Mouse (Mus musculus) liver (tissue): ENCODE measurements around the gene Serpinf1.
A peak's percentile ranks its signal among the peaks of the same experiment; 100 is the strongest.

Experiments used
- DNase-seq: peaks from one replicate; pipeline ENCODE4 v3.0.0-alpha.2; 2020; ENCODE audit warnings: mixed read lengths

The Serpinf1 gene

DNA sequence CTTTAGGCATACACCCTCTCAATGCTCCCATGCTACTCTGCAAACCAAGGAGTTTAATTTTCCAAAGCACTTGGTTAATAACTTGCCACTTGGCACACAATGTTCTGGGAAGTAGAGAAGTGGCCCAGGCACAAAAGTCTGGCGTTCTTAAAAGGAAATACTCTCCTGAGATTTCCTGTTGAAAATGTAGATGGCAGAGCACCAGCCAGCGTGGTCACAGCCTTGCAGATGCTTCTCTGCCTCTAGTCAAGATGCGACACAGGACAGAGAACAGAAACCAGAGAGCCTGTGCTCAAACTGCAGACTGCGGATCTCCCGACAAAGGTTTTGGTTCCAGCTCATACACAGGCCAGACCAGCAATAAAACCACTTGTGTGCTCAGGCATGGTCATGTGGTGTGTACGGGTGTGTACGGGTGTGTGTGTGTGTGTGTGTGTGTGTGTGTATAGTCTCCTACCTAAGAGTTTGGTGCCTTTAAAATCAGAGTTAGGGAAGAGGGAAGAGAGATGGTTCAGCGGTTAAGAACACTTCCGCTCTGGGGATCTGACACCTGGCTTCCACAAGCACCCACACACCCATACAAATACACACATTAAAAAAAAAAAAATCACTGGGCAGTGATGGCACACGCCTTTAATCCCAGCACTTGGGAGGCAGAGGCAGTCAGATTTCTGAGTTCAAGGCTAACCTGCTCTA lies 32.7 kb upstream of the Serpinf1 start:
- DNase-seq: no peak

DNA sequence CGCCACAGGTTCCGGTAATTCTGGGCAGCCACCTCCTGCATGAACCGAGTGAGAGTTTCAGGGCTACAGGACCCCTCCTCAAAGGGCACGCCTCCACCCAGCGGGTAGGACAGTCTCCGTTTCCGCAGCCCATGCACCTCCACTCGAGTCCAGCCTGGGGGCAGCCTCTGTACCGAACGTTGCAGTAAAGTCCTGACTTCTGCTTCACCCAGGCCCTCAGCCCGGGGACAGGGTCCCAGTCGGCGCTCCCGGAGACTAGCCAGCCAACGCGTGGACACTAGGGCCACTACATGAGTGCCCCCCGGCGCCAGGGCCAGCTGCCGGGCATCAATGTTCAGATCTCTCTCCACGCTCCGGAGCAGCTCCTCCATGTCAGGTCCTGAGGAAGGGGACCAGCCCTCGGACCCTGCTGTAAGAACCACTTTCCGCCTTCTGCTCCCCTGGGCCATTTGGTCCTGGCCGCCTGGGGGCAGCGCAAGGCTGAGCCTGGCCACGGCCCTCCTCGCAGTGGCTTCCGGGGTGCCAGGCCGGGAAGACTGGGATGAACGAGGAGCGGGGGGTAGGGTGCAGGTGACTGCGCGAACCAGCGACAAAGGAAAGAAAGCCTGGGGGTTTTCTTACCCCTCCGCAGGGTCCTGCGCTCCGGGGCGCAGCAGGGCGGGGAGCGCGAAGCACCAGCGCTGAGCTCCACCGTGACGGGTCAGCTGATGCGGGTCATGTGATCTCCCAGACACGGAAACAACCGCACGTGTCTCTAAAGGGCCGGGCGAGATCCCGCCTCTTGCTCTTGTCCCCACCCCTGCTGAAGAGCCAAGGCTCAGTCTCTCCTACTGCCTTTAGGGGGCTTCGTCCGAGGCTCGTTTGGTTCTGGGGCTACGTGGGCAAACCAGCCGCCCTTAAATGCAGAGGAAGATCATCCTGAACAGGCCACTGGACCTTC lies 31.8 kb upstream of the Serpinf1 start, which contains the start of gene Wdr81:
TSS of gene Wdr81 (minus strand) at position 727 of the 940 bp plus-strand sequence.
- DNase-seq: peak; percentile 91

DNA sequence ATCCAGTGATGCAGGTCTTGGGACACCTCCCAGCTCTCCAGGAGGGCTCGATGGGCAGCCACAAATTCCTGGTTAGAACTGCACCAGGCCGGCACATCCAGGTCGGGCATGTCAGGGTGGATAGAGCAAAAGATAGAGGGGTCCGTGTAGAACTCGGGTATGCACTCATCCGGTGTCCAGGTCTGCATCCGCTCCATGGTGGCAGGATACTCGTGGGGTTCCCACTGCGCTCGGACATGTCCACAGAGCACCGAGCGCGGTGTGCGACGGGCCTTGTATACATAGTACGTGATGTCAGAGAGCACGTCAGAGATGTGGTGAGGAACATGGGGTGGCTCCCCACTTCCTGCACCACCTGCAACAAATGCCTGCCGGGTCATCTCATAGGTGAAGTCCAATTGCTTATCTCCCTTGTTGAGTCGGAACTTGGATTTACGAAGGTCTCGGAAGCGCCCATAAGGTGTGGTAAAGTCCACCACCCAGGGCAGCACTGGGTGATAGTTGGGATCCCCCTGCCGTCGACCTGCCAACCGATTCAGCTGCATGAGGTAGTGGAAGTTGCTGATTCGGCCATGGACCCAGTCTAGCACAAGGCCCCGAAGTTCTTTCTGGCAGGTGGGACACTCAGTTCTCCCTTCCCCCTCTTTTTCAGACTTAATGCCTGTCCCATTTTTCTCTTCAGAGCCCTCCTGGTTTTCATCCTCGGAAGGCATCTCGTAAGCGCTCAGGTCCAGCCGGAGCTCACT lies 30.5 kb upstream of the Serpinf1 start:
- no peak for DNase-seq

DNA sequence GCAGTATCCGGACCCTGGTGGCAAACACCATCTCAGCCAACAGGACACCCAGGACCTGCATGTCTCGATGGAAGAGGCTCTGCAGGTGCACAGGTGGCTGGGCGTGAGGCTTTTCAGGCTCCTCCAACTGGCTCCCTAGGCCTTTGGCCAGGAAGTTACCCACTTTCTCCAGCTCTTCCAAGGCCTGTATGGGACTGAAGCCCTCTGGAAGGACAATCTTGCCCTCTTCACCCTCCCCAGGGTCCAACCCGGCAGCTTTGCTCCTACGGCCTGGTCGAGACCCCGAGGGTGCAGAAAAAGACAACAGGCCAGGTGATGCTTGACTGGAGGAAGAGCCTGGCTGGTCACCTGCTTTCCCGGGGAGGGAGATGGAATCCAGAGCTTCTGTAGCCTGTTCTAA lies 29.6 kb upstream of the Serpinf1 start:
- DNase-seq: no peak

DNA sequence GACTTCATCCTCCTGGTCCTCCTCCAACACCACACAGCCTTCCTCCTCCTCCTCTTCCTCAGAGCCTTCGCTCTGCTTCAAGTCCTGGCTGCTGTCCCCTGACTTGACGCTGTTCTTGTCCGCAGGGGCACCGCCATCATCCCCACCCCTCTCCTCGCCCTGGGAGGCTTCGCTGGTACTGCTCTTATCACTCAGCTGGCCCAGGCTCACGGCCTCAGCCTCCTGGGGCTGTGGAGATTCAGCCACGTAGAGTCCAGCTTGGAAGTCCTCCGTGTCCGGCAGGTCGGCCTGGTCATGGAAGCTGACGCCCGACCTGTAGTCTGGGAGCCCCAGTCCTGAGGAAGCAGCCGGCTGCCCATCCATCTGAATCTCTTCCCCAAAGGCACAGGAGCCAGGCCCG lies 28.4 kb upstream of the Serpinf1 start:
- peak; percentile 83 for DNase-seq

DNA sequence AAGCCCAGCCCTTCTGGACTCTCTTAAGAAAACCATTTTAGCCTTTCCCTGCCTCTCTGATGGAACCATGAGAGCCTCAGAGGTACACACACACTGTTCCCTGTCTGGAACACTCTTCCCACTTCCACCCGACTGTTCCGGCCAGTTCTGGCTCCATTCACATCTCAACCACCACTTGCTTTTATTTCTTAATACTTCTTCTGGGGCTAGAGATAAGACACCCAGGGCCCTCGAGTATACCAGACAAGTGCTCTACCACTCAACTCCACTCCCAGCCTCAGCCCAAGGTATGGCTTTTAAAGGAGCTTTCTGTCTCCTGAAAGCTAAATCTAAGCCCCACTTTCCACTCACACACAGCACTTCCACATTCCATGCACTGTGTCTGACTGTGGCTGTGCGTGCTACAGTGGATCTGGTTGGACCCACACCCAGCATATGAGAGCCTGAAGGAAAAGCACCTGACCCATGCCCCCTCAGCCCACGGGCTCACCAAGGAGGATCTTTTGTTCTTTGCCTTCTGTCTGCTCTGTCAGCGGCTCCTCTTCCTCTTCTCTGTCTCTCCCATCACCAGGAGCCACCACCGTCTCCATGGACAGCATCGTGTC lies 27.9 kb upstream of the Serpinf1 start:
- peak; percentile 77 for DNase-seq

DNA sequence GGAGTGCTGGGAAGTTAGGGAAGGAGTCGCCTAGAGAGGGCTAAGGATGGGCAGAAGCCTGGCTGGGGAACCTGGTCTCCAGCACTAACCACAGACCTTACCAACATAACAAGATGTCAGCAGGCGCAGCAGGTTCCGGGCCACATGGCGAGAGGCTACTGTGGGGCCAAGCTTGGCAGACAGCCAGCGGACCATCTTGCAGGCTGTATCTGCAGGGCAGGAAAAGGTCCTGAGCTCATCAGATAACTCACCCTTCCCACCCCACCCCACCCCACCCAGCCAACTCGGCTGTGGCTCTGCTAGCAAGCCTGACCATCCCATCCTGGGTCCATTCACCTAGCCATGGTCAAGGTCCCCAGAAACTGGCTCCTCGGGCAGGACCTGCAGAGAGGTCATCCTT lies 27.2 kb upstream of the Serpinf1 start:
- DNase-seq: peak; percentile 95

DNA sequence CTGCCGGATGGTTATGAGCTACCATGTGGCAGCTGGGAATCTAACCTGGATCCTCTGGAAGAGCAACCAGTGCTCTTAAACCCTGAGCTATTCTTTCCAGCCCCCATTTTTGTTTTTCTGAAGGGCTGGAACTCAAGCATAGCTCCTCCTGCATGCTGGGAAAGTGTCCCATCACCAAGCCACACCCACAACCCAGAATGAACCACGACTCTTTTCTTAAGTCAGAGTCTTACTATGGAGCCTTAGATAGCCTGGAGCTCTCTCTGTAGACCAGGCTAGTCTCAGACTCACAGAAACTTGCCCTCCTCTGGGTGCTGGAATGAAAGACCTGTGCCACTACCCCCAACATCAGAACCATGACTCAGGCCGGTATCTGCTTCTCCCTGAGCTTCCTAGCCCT lies 26.1 kb upstream of the Serpinf1 start:
- peak; percentile 72 for DNase-seq

DNA sequence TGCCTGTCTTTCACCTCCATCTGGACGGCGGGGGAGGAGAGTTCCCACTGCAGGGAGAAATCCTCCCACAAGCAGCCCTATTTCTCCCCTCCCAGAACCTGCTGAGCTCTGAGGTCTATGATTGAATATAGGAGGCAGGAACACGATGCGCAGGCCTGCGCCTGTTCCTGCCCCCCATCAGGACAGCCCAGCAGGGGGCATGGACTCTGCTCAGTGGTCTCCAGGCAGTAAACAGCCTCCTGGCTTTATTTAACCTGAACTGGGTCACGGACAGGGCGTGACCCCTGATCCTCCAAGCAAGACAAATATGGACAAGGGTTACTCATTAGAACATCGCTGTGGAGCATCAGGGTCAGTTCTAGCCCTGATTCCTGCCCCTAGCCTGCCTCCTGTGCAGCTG lies 21.2 kb upstream of the Serpinf1 start:
- DNase-seq: peak; percentile 64

DNA sequence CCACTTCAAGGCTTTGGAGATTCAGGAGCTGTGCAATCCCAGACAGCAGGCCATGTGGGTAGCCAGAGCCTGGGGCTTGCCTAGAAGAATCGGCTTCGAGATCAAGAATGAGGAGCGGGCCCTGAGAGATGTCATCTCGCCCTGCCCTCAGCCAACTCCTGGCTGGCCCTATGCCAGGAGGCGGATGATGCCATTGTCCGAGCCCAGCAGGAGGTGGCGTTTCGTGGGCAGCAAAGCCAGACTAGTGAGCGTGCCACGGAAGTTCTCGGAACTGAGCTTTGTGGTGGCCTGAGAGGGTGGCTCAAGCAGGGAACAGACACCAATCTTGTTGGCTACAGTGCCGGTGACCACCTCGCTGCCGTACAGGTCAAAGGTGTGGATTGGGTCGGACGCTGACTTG lies 19.1 kb upstream of the Serpinf1 start:
- DNase-seq: no peak

DNA sequence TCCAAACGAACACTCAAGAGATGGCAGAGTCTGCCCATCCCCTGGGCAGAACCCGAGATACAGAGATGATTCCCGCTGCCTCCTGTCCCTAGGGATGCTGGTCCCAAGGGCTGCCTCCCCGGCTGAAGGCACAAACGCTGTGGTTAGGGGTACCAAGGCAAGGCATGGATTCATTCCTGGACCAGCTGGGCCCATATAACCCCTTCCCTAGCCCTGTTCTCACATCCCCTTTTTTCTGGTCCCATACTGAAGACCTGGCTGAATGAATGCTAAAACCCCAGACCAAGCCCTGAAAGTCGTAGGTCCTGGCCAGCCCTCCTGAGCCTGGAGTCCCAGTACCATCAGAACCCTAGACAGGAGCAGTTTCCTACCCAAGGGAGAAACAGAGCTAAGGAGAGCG lies 18.5 kb upstream of the Serpinf1 start:
- DNase-seq: no peak

DNA sequence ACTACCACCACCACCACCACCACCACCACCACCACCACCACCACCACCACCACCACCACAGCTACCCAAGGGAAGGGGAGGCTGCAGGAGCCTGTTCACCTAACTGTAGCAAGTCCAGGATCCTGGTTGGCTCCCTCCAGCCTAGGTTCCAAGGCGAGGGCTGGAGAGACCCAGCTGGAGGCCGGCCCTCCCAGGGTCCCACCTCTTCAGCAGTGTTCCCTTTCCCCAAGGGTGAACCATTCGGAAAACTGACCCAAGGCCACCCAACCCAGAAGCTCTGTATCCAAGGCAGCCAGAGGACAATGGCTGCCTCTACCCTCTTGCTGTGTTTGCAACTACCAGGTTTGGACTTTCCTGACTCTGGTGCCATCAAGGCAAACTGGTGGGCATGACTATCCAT lies 17.4 kb upstream of the Serpinf1 start:
- no peak for DNase-seq

DNA sequence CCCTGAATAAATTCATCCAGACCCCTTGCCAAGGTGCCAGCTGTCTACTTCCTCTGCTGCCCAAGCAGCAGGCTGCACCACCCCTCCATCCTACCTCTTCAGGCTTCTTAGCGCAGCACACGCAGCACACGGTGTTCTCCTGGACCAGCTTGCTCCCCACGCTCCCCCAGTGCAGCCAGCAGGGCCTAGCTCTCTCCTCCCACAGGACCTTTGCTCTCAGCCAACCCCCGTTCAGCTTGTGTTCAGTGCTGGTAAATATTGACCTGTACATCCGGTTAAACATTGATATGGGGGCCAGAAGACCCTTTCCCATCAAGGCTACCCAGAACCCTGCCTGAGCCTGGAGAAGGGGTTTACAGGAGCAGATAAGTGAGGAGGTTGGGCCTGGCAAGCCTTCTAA lies 16.9 kb upstream of the Serpinf1 start, which contains the start of gene Serpinf2:
TSS of gene Serpinf2 (minus strand) at position 229 of the 400 bp plus-strand sequence.
- peak; percentile 60 for DNase-seq

DNA sequence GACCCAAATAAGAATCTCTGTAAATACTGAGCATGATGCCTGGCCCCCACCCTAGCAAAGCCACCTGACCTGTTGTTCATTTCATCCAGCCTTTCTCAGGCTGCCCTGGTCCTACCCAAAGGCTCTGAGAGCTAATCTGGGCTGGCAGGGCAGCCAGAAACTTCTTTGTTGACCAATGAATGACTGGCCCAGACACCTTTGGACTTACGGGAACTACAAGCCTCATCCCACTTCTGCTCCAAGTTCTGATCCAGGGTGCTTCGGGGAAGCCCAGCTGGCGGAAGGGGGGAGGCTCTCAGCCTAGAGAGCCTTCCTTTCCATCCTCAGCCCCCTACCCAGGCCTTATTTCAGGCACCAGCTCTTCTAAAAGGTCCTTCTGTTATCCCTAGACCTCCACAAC lies 16.3 kb upstream of the Serpinf1 start:
- DNase-seq: no peak

DNA sequence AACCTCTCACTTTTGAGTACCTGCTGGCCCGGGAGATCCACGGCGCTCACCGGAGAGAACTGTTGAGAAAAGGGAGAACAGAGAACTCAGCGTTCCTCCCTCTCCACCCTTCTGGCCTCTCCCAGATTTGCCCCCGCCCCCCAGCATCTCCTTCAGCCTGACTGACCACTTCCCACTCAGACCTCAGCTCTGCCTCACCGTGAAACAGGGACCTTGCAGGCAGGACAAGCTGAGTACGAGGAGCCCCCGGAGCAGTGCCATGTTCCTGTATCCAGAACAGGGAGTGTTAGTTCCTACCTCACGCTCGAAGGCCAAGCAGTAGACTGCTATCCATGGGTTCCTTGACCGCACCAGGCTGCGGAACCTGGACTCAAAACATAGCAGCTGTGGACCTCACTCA lies 15.7 kb upstream of the Serpinf1 start:
- DNase-seq: no peak

DNA sequence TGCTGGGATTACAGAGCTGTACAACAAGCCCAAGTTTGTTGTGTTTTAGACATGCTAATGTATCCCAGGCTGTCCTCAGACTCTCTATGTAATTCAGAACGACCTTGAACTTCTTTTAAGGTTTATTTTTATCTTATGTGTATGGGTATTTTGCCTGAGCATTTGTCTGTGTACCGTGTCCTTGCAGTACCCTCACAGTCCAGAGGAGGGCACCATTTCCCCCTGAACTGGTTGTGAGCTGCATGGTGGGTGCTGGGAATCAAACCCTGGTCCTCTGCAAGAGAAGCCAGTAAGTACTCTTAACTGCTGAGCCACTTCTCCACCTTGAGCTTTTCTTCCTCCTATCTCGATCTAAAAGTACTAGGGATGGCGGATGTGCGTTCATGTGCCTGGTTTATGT lies 11.6 kb upstream of the Serpinf1 start:
- DNase-seq: no peak

DNA sequence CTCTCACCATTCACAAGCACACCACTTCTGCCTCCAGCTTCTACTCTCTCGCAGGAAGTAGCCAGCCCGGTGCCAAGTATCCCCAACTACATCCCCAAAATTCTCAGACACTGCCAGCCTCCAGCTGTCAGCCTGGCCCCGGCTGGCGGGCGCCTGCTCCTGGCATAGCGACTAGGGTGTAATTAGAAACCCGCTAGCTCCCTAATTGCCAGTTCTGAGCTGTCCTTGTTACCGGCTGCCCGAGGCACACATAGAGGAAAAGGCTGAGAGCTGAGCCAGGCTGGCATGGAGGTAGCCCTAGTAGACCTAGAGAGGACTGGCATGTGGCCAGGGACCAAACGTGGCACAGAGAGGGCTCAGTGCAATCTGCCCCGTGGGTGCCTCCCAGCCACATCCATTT lies 8.8 kb upstream of the Serpinf1 start:
- no peak for DNase-seq

DNA sequence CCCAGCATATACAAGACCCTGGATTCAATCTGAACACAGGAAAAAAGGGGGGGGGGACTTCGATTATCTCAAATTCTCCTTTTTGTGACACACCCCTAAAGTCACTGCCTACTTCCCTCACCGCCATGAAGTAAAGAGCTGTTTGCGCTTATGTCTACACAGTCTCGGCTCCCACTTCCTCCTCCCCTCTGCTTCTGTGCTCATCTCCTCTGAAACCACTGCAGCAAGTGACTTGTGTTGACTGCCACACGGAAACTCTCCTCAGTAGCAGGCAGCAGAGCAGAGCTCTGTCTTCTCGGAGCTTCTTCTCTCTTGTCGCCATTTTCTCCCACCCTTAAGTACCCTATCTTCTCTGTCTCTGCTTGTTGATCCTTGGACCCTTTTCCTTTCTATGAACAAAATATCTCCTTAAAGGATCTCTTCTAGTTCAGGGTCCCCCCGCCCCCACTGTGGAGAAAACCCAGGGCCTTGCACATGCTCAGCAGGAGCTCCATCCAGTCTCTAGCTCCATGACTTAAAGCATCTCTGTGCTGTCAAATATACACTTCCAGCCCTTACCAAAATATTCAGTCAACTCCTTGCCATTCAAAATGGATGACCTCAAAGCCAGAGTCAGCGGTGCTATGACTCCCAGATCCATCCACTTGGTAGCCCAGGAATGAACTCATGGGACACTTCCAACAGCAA lies 6.7 kb upstream of the Serpinf1 start:
- DNase-seq: no peak

DNA sequence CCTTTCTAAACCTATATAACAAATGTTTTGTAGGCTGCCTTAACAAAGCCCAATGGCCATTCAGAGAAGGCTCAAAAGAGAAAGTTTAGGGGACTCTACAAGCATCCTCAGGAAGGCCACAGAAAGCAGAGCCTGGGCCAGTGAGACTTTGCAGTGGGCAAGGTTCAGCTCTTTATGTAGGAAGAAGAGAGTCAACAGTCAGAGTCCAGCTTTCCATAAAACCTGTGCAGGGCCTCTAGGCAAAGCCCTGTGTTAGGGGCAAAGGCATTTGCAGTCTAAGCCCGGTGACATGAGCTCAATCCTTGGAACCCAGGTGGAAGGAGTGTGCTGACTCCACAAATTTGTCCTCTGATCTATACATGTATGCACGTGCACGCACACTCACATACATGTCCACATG lies 2.0 kb upstream of the Serpinf1 start:
- DNase-seq: no peak

DNA sequence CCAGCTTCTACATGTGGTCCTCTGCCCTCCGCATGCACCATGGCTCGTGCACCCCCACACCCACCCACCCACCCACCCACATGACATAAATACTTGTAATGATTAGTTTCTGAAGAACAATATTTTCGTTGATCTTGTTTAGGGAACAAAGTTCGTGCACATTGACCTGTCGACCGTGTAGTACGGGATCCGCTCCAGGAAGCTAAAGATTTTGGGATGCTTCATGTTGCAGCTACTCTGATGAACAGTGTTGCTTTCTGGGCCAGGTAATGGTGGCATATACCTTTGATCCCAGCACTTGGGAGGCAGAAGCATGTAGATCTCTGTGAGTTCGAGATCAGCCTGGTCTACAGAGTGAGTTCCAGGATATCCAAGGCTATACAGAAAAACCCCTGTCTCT lies 1.5 kb upstream of the Serpinf1 start:
- no peak for DNase-seq

DNA sequence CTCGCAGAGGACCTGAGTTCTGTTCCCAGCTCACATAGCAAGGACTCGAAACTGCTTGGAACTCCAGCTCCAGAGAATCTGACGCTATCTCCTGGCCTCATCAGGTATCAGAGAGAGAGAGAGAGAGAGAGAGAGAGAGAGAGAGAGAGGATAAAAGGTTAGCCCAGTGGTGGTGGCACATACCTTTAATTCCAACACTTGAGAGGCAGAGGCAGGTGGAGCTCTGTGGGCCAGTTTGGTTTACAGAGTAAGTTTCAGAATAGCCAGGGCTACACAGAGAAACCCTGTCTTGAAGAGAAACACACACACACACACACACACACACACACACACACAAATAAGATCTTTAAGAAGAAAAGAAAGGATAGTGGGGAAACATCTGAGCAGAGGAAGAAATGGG lies 590 bp upstream of the Serpinf1 start:
- DNase-seq: no peak

DNA sequence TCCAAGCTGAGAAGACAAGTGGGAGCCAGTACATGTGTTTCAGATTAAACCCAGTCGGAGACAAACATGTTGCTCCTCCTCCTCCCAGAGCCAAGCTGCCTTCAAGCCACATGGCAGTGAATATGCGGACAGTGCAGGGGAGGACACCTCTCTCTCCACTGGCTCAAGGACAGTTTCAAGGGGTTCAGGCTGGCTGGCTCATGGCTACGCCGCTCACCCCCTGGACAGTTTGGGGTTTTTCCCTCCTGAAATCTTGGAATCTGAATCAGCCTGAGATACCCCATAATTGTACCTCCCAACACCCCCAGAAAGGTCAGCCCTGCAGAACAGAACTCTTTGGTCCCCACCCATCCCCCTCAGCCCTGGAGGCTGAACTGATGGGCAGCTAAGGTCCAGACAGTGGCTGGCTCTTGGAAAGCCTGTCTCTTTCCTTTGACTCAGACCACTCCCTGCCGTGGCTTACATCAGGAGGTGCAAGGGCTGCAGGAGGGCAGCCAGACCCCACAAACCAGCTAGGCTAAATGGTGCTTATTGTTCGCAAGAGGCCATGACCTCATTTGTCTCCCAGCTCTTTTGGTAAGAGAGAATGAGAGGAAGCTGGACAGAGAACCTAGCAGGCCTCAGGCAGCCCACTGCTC lies 1.0 kb downstream of the Serpinf1 start:
- DNase-seq: no peak
